Mouse (Mus musculus): Measurements from ENCODE around the gene Mta2.
"Not testable (repeated sequence)": the region's sequence is repeated elsewhere in the genome, so short reads cannot be mapped to it uniquely, and the experiment has no call there.

Gene Mta2

GRCm38 (mm10) chr19:8941515-8942217, at the start of gene Mta2:
Gene Mta2 (plus strand): TSS chr19:8941875.
- peak; percentile 94 to 96 for DNase-seq (ENCODE audit: low read depth in 2 of 2, low spot score in 2 of 2)

- DNase-seq (ENCODE audit: low read depth in 2 of 2, low spot score in 2 of 2): peak; percentile 76 to 85
These were observed 48.6 kb upstream of the Mta2 start, which contains the start of gene Ints5 for GRCm38 (mm10) chr19:8892829-8893766. Gene Ints5 (plus strand): TSS chr19:8893005.

- no peak for DNase-seq (ENCODE audit: low read depth in 2 of 2, low spot score in 2 of 2)
These were observed 46.2 kb upstream of the Mta2 start for GRCm38 (mm10) chr19:8895397-8895960.

GRCm38 (mm10) chr19:8896231-8896630, 45.4 kb upstream of the Mta2 start:
- not testable (repeated sequence) for DNase-seq (ENCODE audit: low read depth in 2 of 2, low spot score in 2 of 2)

- DNase-seq (ENCODE audit: low read depth in 2 of 2, low spot score in 2 of 2): not testable (repeated sequence)
These were observed 44.3 kb upstream of the Mta2 start for GRCm38 (mm10) chr19:8897211-8897864.

- peak; percentile 90 to 92 for DNase-seq (ENCODE audit: low read depth in 2 of 2, low spot score in 2 of 2)
These were observed 43.7 kb upstream of the Mta2 start, which contains the start of gene Ganab for GRCm38 (mm10) chr19:8897865-8898495. Gene Ganab (plus strand): TSS chr19:8898071.

- DNase-seq (ENCODE audit: low read depth in 2 of 2, low spot score in 2 of 2): peak in 1 of 2 experiments; percentile 18
These were observed 43.1 kb upstream of the Mta2 start for GRCm38 (mm10) chr19:8898576-8898975.

- DNase-seq (ENCODE audit: low read depth in 2 of 2, low spot score in 2 of 2): no peak
These were observed 42.6 kb upstream of the Mta2 start for GRCm38 (mm10) chr19:8899079-8899478.

- DNase-seq (ENCODE audit: low read depth in 2 of 2, low spot score in 2 of 2): no peak
These were observed 38.3 kb upstream of the Mta2 start for GRCm38 (mm10) chr19:8903412-8903811.

GRCm38 (mm10) chr19:8908531-8908930, 33.1 kb upstream of the Mta2 start:
- no peak for DNase-seq (ENCODE audit: low read depth in 2 of 2, low spot score in 2 of 2)

- DNase-seq (ENCODE audit: low read depth in 2 of 2, low spot score in 2 of 2): no peak
These were observed 29.9 kb upstream of the Mta2 start for GRCm38 (mm10) chr19:8911810-8912209.

- DNase-seq (ENCODE audit: low read depth in 2 of 2, low spot score in 2 of 2): no peak
These were observed 27.5 kb upstream of the Mta2 start for GRCm38 (mm10) chr19:8914212-8914611.

GRCm38 (mm10) chr19:8919000-8919399, 22.7 kb upstream of the Mta2 start:
- DNase-seq (ENCODE audit: low read depth in 2 of 2, low spot score in 2 of 2): no peak

- DNase-seq (ENCODE audit: low read depth in 2 of 2, low spot score in 2 of 2): no peak
These were observed 22.0 kb upstream of the Mta2 start for GRCm38 (mm10) chr19:8919684-8920072.

GRCm38 (mm10) chr19:8920073-8920736, 21.5 kb upstream of the Mta2 start, which contains the start of gene B3gat3:
Gene B3gat3 (plus strand): TSS chr19:8920374.
- DNase-seq (ENCODE audit: low read depth in 2 of 2, low spot score in 2 of 2): peak; percentile 57 to 63

GRCm38 (mm10) chr19:8920836-8921291, 20.8 kb upstream of the Mta2 start:
- DNase-seq (ENCODE audit: low read depth in 2 of 2, low spot score in 2 of 2): no peak

- no peak for DNase-seq (ENCODE audit: low read depth in 2 of 2, low spot score in 2 of 2)
These were observed 19.9 kb upstream of the Mta2 start for GRCm38 (mm10) chr19:8921741-8922140.

GRCm38 (mm10) chr19:8926766-8927165, 14.9 kb upstream of the Mta2 start:
- DNase-seq (ENCODE audit: low read depth in 2 of 2, low spot score in 2 of 2): no peak

GRCm38 (mm10) chr19:8927891-8928525, 13.7 kb upstream of the Mta2 start:
- no peak for DNase-seq (ENCODE audit: low read depth in 2 of 2, low spot score in 2 of 2)

Data from CD8-positive naive resting alpha-beta T cell, adult 2 months (primary cell).